ENCODE assay signal across 8 mouse cellular contexts in genomic region chr16:91647461-91648219, GRCm38 (mm10). TPM values are rescaled to one million over a fixed set of nuclear protein-coding genes. Genes with fewer than 3 reads are reported as not detected.
DNase-seq lines count a peak whose midpoint lies in the region; ATAC-seq lines count a peak whose summit lies in the region.

TSS of gene Son (plus strand) at chr16:91647506.

- H3K27me3 ChIP-seq in hindbrain, embryonic 14.5 days (ENCODE audit: control insufficient read depth, insufficient read depth, low read length) = no peaks in the 10 kb centered on the region

- H3K9me3 ChIP-seq in hindbrain, embryonic 14.5 days (ENCODE audit: control insufficient read depth, low read length) = no peaks in the 10 kb centered on the region

- peak within 1 kb of the TSS; percentile 65 for H3K4me3 ChIP-seq in hindbrain, embryonic 14.5 days (replicated peaks; ENCODE audit: low read length)

- peak within 1 kb of the TSS; percentile 98 for H3K27ac ChIP-seq in hindbrain, embryonic 14.5 days

- DNase-seq in R1 (ENCODE audit: low read depth, low spot score) = peak; percentile 98
- DNase-seq in cerebellum, postnatal 25 days = peak; percentile 96 to 97
- DNase-seq in frontal cortex, postnatal 25 days (ENCODE audit: low spot score in 2 of 2) = peak; percentile 91 to 94
- peak; percentile 96 for DNase-seq in hindbrain, embryonic 14.5 days (ENCODE audit: low spot score)
- DNase-seq in layer of hippocampus, postnatal 36 days = peak; percentile 96 to 97
- DNase-seq in lung, postnatal 36 days = peak; percentile 97
- peak; percentile 99 for DNase-seq in retina, postnatal 1 day
- DNase-seq in urinary bladder, adult 18-20 months (ENCODE audit: low spot score in 2 of 2) = peak; percentile 87 to 95

- H3K36me3 ChIP-seq in hindbrain, embryonic 14.5 days (replicated peaks; ENCODE audit: control insufficient read depth, insufficient read depth) = peaks cover 26% of the 10 kb centered on the region

- WGBS in hindbrain, embryonic 14.5 days = under 1% methylated on average over 70 of the region's 70 CpGs

- H3K4me1 ChIP-seq in hindbrain, embryonic 14.5 days (replicated peaks; ENCODE audit: control insufficient read depth, insufficient read depth, low read length) = peaks cover 15% of the 10 kb centered on the region

- peak within 1 kb of the TSS; percentile 88 for H3K9ac ChIP-seq in hindbrain, embryonic 14.5 days

- peak within 1 kb of the TSS; percentile 96 for H3K4me2 ChIP-seq in hindbrain, embryonic 14.5 days (replicated peaks)

- peak; percentile 96 for ATAC-seq in hindbrain, embryonic 14.5 days (ENCODE audit: low FRiP score)

RNA-seq across cellular contexts. Expression of gene Son, which starts in this region (rescaled TPM):
- 125 and 146 TPM in 2 replicates for polyA plus RNA-seq in hindbrain, embryonic 14.5 days (2014; fragmentation: Nextera tagmentation; extraction: Ambion mirVana)
- 100 to 1,000 TPM; 241 to 252 TPM for total RNA-seq in layer of hippocampus, postnatal 36 days (2021)

Comparison
In these comparisons a context has a peak if more than half of its experiments do, and no peak if none do; other contexts are left out.
1. Peak in every context shown above with its lines: DNase-seq, ATAC-seq, H3K4me3 ChIP-seq and H3K27ac ChIP-seq.